9 mouse cellular contexts compared by ENCODE assay signal in the genomic region with DNA sequence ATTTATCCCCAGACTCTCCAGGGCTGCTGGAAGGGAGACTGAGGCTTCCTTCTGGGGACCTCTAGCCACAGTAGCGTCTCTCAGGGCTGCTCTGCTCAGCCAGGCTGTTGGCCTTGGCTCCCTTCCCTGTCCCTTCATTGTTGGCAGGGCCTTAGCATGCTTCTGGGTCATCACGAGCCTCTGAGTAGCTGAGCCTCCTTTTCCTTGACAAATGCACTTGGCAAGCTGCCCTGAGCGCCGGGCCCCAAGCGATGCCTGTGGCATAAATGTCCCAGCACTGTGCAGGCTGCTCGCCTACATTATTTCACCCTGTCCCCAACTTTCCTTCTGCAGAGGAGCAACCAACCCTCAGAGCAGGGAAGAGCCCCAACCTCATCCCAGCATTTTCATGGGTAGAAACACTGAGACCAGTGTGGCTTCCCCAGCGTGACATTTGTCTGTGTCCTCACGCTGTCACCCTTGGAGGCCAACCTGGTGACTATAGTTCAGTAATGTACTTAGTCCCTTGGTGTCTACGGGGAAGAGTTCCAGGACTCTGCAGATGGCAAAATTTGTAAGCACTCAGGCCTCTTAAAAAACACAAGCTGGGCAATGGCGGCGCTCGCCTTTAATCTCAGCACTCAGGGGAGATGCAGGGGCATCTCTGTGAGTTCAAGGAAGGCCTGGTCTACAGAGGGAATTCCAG.
A peak's percentile ranks its signal among the peaks of the same experiment; 100 is the strongest.
DNase-seq lines count a peak whose midpoint lies in the region; ATAC-seq lines count a peak whose summit lies in the region.
"Had no signal": no experiment of that assay in that cellular context is flagged by ENCODE, and none has a peak within 500 bp of the region (broad histone marks: within the 10 kb centered on the region; RNA-seq: fewer than 3 reads in every experiment).

No protein-coding gene starts in this region.

- WGBS in midbrain, embryonic 11.5 days = 86% methylated on average over 12 of the region's 12 CpGs
- WGBS in midbrain, embryonic 10.5 days = 88% methylated on average over 12 of the region's 12 CpGs
- WGBS in heart, embryonic 11.5 days (ENCODE audit: insufficient replicate concordance) = 64% methylated on average over 12 of the region's 12 CpGs

- H3K9me3 ChIP-seq in midbrain, embryonic 11.5 days (ENCODE audit: control insufficient read depth, low read length) = no peaks in the 10 kb centered on the region
- H3K9me3 ChIP-seq in midbrain, embryonic 10.5 days (replicated peaks) = no peaks in the 10 kb centered on the region
- no peaks in the 10 kb centered on the region for H3K9me3 ChIP-seq in heart, embryonic 11.5 days (replicated peaks; ENCODE audit: control insufficient read depth, low read length)

- H3K36me3 ChIP-seq in midbrain, embryonic 11.5 days (ENCODE audit: control insufficient read depth, insufficient read depth, low read length) = no peaks in the 10 kb centered on the region
- no peaks in the 10 kb centered on the region for H3K36me3 ChIP-seq in midbrain, embryonic 10.5 days
- H3K36me3 ChIP-seq in heart, embryonic 11.5 days (ENCODE audit: control insufficient read depth, insufficient read depth, low read length) = no peaks in the 10 kb centered on the region

- no peaks in the 10 kb centered on the region; the same call in 1 of the 2 replicates for H3K4me1 ChIP-seq in midbrain, embryonic 11.5 days (ENCODE audit: control insufficient read depth, insufficient read depth, low read length)
- H3K4me1 ChIP-seq in midbrain, embryonic 10.5 days = no peaks in the 10 kb centered on the region
- peaks cover 11% of the 10 kb centered on the region for H3K4me1 ChIP-seq in heart, embryonic 11.5 days (ENCODE audit: control insufficient read depth, insufficient read depth, low read length)

- no peaks in the 10 kb centered on the region for H3K27me3 ChIP-seq in midbrain, embryonic 11.5 days (ENCODE audit: control insufficient read depth, insufficient read depth, low read length)
- H3K27me3 ChIP-seq in midbrain, embryonic 10.5 days (ENCODE audit: low read depth, poor library complexity, severe bottlenecking) = no peaks in the 10 kb centered on the region; the same call in 1 of the 2 replicates
- 0 out of 2 replicates have a peak, but pooled peaks cover 4% of the 10 kb centered on the region for H3K27me3 ChIP-seq in heart, embryonic 11.5 days (ENCODE audit: control insufficient read depth, insufficient read depth, low read length)

- no peak overlapping the region for H3K4me3 ChIP-seq in midbrain, embryonic 11.5 days (ENCODE audit: low read depth, low read length)
- no peak overlapping the region for H3K4me3 ChIP-seq in midbrain, embryonic 10.5 days
- no peak overlapping the region for H3K4me3 ChIP-seq in heart, embryonic 11.5 days (ENCODE audit: low read depth, low read length)
- H3K4me3 ChIP-seq: erythroblast, embryonic 14.5 days had no signal

- no peak overlapping the region for H3K27ac ChIP-seq in midbrain, embryonic 11.5 days (ENCODE audit: low read depth, low read length)
- H3K27ac ChIP-seq in midbrain, embryonic 10.5 days (replicated peaks) = no peak overlapping the region
- 0 out of 2 replicates have a peak overlapping the region, but pooled peaks have one; percentile 5 for H3K27ac ChIP-seq in heart, embryonic 11.5 days (ENCODE audit: low read depth, low read length)

- no peak overlapping the region for H3K9ac ChIP-seq in midbrain, embryonic 11.5 days (ENCODE audit: low read length)
- no peak overlapping the region for H3K9ac ChIP-seq in heart, embryonic 11.5 days (ENCODE audit: low read depth, low read length)

- peak; percentile 57 for DNase-seq in midbrain, embryonic 11.5 days (ENCODE audit: low spot score, missing footprints)
- no peak for DNase-seq in midbrain, embryonic 10.5 days (ENCODE audit: low spot score)
- peak; percentile 74 to 92 for DNase-seq in cerebellum, postnatal 4 days (ENCODE audit: low spot score in 2 of 2)
- DNase-seq in kidney, postnatal 14 days = peak; percentile 84
- peak; percentile 50 to 64 for DNase-seq in lung, adult 18-20 months
- peak; percentile 90 for DNase-seq in right cerebral cortex, postnatal 10 days (ENCODE audit: low spot score in 2 of 2)
- no peak for DNase-seq in T-cell, adult 2 months (ENCODE audit: low spot score)

- no peak overlapping the region for H3K4me2 ChIP-seq in midbrain, embryonic 11.5 days
- no peak overlapping the region for H3K4me2 ChIP-seq in heart, embryonic 11.5 days

- no peak for ATAC-seq in midbrain, embryonic 11.5 days (ENCODE audit: low FRiP score)
- ATAC-seq in heart, embryonic 11.5 days (replicated peaks; ENCODE audit: insufficient number of reproducible peaks, low FRiP score, low TSS enrichment) = peak; percentile 43; the same call in 1 of the 2 replicates

Comparison
In these comparisons a context has a peak if more than half of its experiments do, and no peak if none do; other contexts are left out.
1. DNase-seq: peak in midbrain, embryonic 11.5 days (single experiment), cerebellum, postnatal 4 days (2 of 2), kidney, postnatal 14 days (single experiment), lung, adult 18-20 months (2 of 2) and right cerebral cortex, postnatal 10 days (2 of 2); none in midbrain, embryonic 10.5 days (single experiment) and T-cell, adult 2 months (single experiment).